Mouse (Mus musculus) adrenal gland, postnatal 10 days (tissue): ENCODE data around the gene Sox10. TPM values are rescaled to one million over a fixed set of nuclear protein-coding genes. Genes with fewer than 3 reads are reported as not detected.

Experiments
- DNase-seq: peaks from one replicate; pipeline ENCODE4 v3.0.0; 2021; ENCODE audit warnings: mixed read lengths
- long read RNA-seq, 2 experiments: library from polyadenylated mRNA; stranded (forward); transcript quantifications; one replicate each; pipeline ENCODE4 v2.0.0; 2021
- total RNA-seq, 2 experiments: library from RNA; stranded (reverse); gene quantifications; 2 replicates each; pipeline ENCODE4 v1.2.3; 2021

Gene Sox10
- 1 to 10 TPM; 4.7 to 5.3 TPM for total RNA-seq
- long read RNA-seq, experiment 1 = 0 reads
- long read RNA-seq, experiment 2, partial matches to known transcripts = 0 of 4 reads
- long read RNA-seq, experiment 2, other reads (novel, unspliced or antisense) = 1 of 4 reads

- no peak for DNase-seq
Measured at GRCm38 (mm10) chr15:79165140-79165539, at the start of gene Sox10. TSS of gene Sox10 (minus strand) at chr15:79165240.

GRCm38 (mm10) chr15:79213591-79213990 lies 48.6 kb upstream of the Sox10 start:
- DNase-seq = no peak

GRCm38 (mm10) chr15:79212750-79213446 lies 47.9 kb upstream of the Sox10 start:
- no peak for DNase-seq

- no peak for DNase-seq
Measured at GRCm38 (mm10) chr15:79210357-79210756, 45.3 kb upstream of the Sox10 start.

- DNase-seq = peak; percentile 34
Measured at GRCm38 (mm10) chr15:79208758-79209439, 43.9 kb upstream of the Sox10 start.

- DNase-seq = peak; percentile 51
Measured at GRCm38 (mm10) chr15:79208211-79208610, 43.2 kb upstream of the Sox10 start.

GRCm38 (mm10) chr15:79202575-79202974 lies 37.5 kb upstream of the Sox10 start:
- DNase-seq = no peak

GRCm38 (mm10) chr15:79201491-79202150 lies 36.6 kb upstream of the Sox10 start:
- DNase-seq = no peak

- DNase-seq = no peak
Measured at GRCm38 (mm10) chr15:79199390-79199976, 34.4 kb upstream of the Sox10 start.

GRCm38 (mm10) chr15:79195492-79195891 lies 30.5 kb upstream of the Sox10 start:
- peak; percentile 51 for DNase-seq

- no peak for DNase-seq
Measured at GRCm38 (mm10) chr15:79194946-79195345, 29.9 kb upstream of the Sox10 start.

- DNase-seq = no peak
Measured at GRCm38 (mm10) chr15:79194048-79194447, 29.0 kb upstream of the Sox10 start.

GRCm38 (mm10) chr15:79192885-79193845 lies 28.1 kb upstream of the Sox10 start:
- DNase-seq = peak; percentile 28

- DNase-seq = no peak
Measured at GRCm38 (mm10) chr15:79192450-79192849, 27.4 kb upstream of the Sox10 start.

- no peak for DNase-seq
Measured at GRCm38 (mm10) chr15:79191426-79191825, 26.4 kb upstream of the Sox10 start.

GRCm38 (mm10) chr15:79187819-79188218 lies 22.8 kb upstream of the Sox10 start:
- DNase-seq = no peak

- DNase-seq = no peak
Measured at GRCm38 (mm10) chr15:79185213-79185612, 20.2 kb upstream of the Sox10 start.

- no peak for DNase-seq
Measured at GRCm38 (mm10) chr15:79176905-79177304, 11.9 kb upstream of the Sox10 start.

- no peak for DNase-seq
Measured at GRCm38 (mm10) chr15:79166712-79167111, 1.7 kb upstream of the Sox10 start.

- DNase-seq = no peak
Measured at GRCm38 (mm10) chr15:79164251-79164650, 789 bp downstream of the Sox10 start.

GRCm38 (mm10) chr15:79162822-79163221 lies 2.2 kb downstream of the Sox10 start:
- no peak for DNase-seq
